Mouse (Mus musculus): Measurements from ENCODE around the gene Man1c1. TPM values are rescaled to one million over a fixed set of nuclear protein-coding genes. Genes with fewer than 3 reads are reported as not detected.

Man1c1 gene
- total and polyA plus RNA-seq, 2 experiments from 2014 or later = 2.4 to 9.9 TPM

GRCm38 (mm10) chr4:134657473-134657872 is 46.6 kb downstream of the Man1c1 start:
- H3K27ac ChIP-seq (ENCODE audit: low read depth, low read length) = no peak overlapping the region
- H3K36me3 ChIP-seq (ENCODE audit: insufficient read depth) = no peaks in the 10 kb centered on the region
- H3K9me3 ChIP-seq (ENCODE audit: low read length) = no peaks in the 10 kb centered on the region
- DNase-seq (no peak), ATAC-seq (no peak)
- no peak overlapping the region for H3K9ac ChIP-seq
- peaks cover 10% of the 10 kb centered on the region for H3K4me1 ChIP-seq (ENCODE audit: insufficient read depth)
- no peak for TF ChIP-seq CTCF (IDR thresholded peaks at IDR 0.05; ENCODE audit: low read depth)
- no peak overlapping the region for H3K4me3 ChIP-seq (ENCODE audit: low read depth, low read length)
- WGBS = 45% methylated on average over 5 of the region's 5 CpGs
- H3K4me2 ChIP-seq (ENCODE audit: low read depth) = no peak overlapping the region
- no peaks in the 10 kb centered on the region for H3K27me3 ChIP-seq (ENCODE audit: insufficient read depth, low read length)

- no peak overlapping the region for H3K4me2 ChIP-seq (ENCODE audit: low read depth)
- 89% methylated on average over 6 of the region's 6 CpGs for WGBS
- TF ChIP-seq CTCF (IDR thresholded peaks at IDR 0.05; ENCODE audit: low read depth) = no peak
- ATAC-seq (no peak), DNase-seq (no peak)
- H3K27ac ChIP-seq (ENCODE audit: low read depth, low read length) = no peak overlapping the region
- no peak overlapping the region for H3K9ac ChIP-seq
- H3K36me3 ChIP-seq (ENCODE audit: insufficient read depth) = no peaks in the 10 kb centered on the region
- H3K9me3 ChIP-seq (ENCODE audit: low read length) = no peaks in the 10 kb centered on the region
- H3K4me1 ChIP-seq (ENCODE audit: insufficient read depth) = peaks cover 3% of the 10 kb centered on the region
- H3K27me3 ChIP-seq (ENCODE audit: insufficient read depth, low read length) = no peaks in the 10 kb centered on the region
- no peak overlapping the region for H3K4me3 ChIP-seq (ENCODE audit: low read depth, low read length)
Measured at GRCm38 (mm10) chr4:134654391-134654790, 49.7 kb downstream of the Man1c1 start.

GRCm38 (mm10) chr4:134652720-134653119 is 51.4 kb downstream of the Man1c1 start:
- H3K27me3 ChIP-seq (ENCODE audit: insufficient read depth, low read length) = no peaks in the 10 kb centered on the region
- H3K9ac ChIP-seq = no peak overlapping the region
- H3K9me3 ChIP-seq (ENCODE audit: low read length) = no peaks in the 10 kb centered on the region
- no peak for ATAC-seq
- H3K4me2 ChIP-seq (ENCODE audit: low read depth) = no peak overlapping the region
- H3K4me3 ChIP-seq (ENCODE audit: low read depth, low read length) = no peak overlapping the region
- no peaks in the 10 kb centered on the region for H3K36me3 ChIP-seq (ENCODE audit: insufficient read depth)
- WGBS = 58% methylated on average over 4 of the region's 4 CpGs
- no peak overlapping the region for H3K27ac ChIP-seq (ENCODE audit: low read depth, low read length)
- DNase-seq = no peak
- no peak for TF ChIP-seq CTCF (IDR thresholded peaks at IDR 0.05; ENCODE audit: low read depth)
- no peaks in the 10 kb centered on the region for H3K4me1 ChIP-seq (ENCODE audit: insufficient read depth)

- TF ChIP-seq CTCF (IDR thresholded peaks at IDR 0.05; ENCODE audit: low read depth) = no peak
Measured at GRCm38 (mm10) chr4:134652151-134652550, 51.9 kb downstream of the Man1c1 start.

GRCm38 (mm10) chr4:134651358-134651757 is 52.7 kb downstream of the Man1c1 start:
- Histone ChIP-seq H3K4me2 (ENCODE audit: low read depth) (no peak overlapping the region), H3K36me3 (ENCODE audit: insufficient read depth) (no peaks in the 10 kb centered on the region), H3K4me3 (ENCODE audit: low read depth, low read length) (no peak overlapping the region), H3K9me3 (ENCODE audit: low read length) (no peaks in the 10 kb centered on the region), H3K27me3 (ENCODE audit: insufficient read depth, low read length) (no peaks in the 10 kb centered on the region), H3K4me1 (ENCODE audit: insufficient read depth) (no peaks in the 10 kb centered on the region), H3K9ac (no peak overlapping the region), H3K27ac (ENCODE audit: low read depth, low read length) (no peak overlapping the region)
- TF ChIP-seq CTCF (IDR thresholded peaks at IDR 0.05; ENCODE audit: low read depth) = no peak
- WGBS = 73% methylated on average over 7 of the region's 7 CpGs
- no peak for ATAC-seq
- DNase-seq = no peak

More at GRCm38 (mm10) chr4:134652151-134652550, 51.9 kb downstream of the Man1c1 start:
- H3K4me3 ChIP-seq (ENCODE audit: low read depth, low read length) = no peak overlapping the region
- H3K36me3 ChIP-seq (ENCODE audit: insufficient read depth) = no peaks in the 10 kb centered on the region
- H3K9me3 ChIP-seq (ENCODE audit: low read length) = no peaks in the 10 kb centered on the region
- no peak overlapping the region for H3K27ac ChIP-seq (ENCODE audit: low read depth, low read length)
- H3K4me1 ChIP-seq (ENCODE audit: insufficient read depth) = no peaks in the 10 kb centered on the region
- H3K9ac ChIP-seq = no peak overlapping the region
- H3K27me3 ChIP-seq (ENCODE audit: insufficient read depth, low read length) = no peaks in the 10 kb centered on the region
- no peak for DNase-seq
- no peak overlapping the region for H3K4me2 ChIP-seq (ENCODE audit: low read depth)
- ATAC-seq = no peak
- WGBS = 59% methylated on average over 2 of the region's 2 CpGs

- no peak for DNase-seq
- Histone ChIP-seq H3K4me3 (ENCODE audit: low read depth, low read length) (no peak overlapping the region), H3K27ac (ENCODE audit: low read depth, low read length) (no peak overlapping the region), H3K4me1 (ENCODE audit: insufficient read depth) (no peaks in the 10 kb centered on the region), H3K27me3 (ENCODE audit: insufficient read depth, low read length) (no peaks in the 10 kb centered on the region), H3K36me3 (ENCODE audit: insufficient read depth) (no peaks in the 10 kb centered on the region), H3K9me3 (ENCODE audit: low read length) (no peaks in the 10 kb centered on the region), H3K4me2 (ENCODE audit: low read depth) (no peak overlapping the region), H3K9ac (no peak overlapping the region)
- no peak for TF ChIP-seq CTCF (IDR thresholded peaks at IDR 0.05; ENCODE audit: low read depth)
- no peak for ATAC-seq
- WGBS = 83% methylated on average over 21 of the region's 21 CpGs
Measured at GRCm38 (mm10) chr4:134645042-134645948, 58.8 kb downstream of the Man1c1 start.

GRCm38 (mm10) chr4:134644410-134644809 is 59.7 kb downstream of the Man1c1 start:
- Histone ChIP-seq H3K27ac (ENCODE audit: low read depth, low read length) (no peak overlapping the region), H3K27me3 (ENCODE audit: insufficient read depth, low read length) (no peaks in the 10 kb centered on the region), H3K4me3 (ENCODE audit: low read depth, low read length) (no peak overlapping the region), H3K9me3 (ENCODE audit: low read length) (no peaks in the 10 kb centered on the region), H3K4me2 (ENCODE audit: low read depth) (no peak overlapping the region), H3K36me3 (ENCODE audit: insufficient read depth) (no peaks in the 10 kb centered on the region), H3K9ac (no peak overlapping the region), H3K4me1 (ENCODE audit: insufficient read depth) (no peaks in the 10 kb centered on the region)
- DNase-seq = no peak
- ATAC-seq = no peak
- 90% methylated on average over 6 of the region's 6 CpGs for WGBS
- TF ChIP-seq CTCF (IDR thresholded peaks at IDR 0.05; ENCODE audit: low read depth) = no peak

All from forebrain, postnatal 0 days (tissue).